Mouse (Mus musculus): ENCODE results near the gene Mrps31.

- TF ChIP-seq POLR2A (IDR thresholded peaks at IDR 0.05; ENCODE audit: insufficient read length, low read depth) (no peak), POLR2AphosphoS2 (IDR thresholded peaks at IDR 0.05; ENCODE audit: insufficient read length, low read depth) (no peak), TCF12 (IDR thresholded peaks at IDR 0.05; ENCODE audit: insufficient read depth, poor library complexity, severe bottlenecking) (no peak), MYOG (IDR thresholded peaks at IDR 0.05; ENCODE audit: control insufficient read depth in 1 of 3, insufficient read depth in 1 of 3, insufficient read length in 2 of 3, low read depth in 2 of 3) (no peak), USF1 (IDR thresholded peaks at IDR 0.05; ENCODE audit: low read depth) (no peak), CEBPB (IDR thresholded peaks at IDR 0.05; ENCODE audit: insufficient read depth, poor library complexity, severe bottlenecking) (no peak), TCF3 (IDR thresholded peaks at IDR 0.05; ENCODE audit: insufficient read length, low read depth) (no peak), E2F4 (IDR thresholded peaks at IDR 0.05; ENCODE audit: insufficient read depth) (no peak), MYOD1 (IDR thresholded peaks at IDR 0.05; ENCODE audit: control insufficient read depth in 1 of 3, insufficient read length in 2 of 3, low read depth in 2 of 3) (no peak), MAX (IDR thresholded peaks at IDR 0.05; ENCODE audit: low read depth) (no peak)
Measured at GRCm38 (mm10) chr8:22385158-22385557, 26.0 kb upstream of the Mrps31 start.

Data from myocyte (in vitro differentiated cells).